Mouse (Mus musculus): Measurements from ENCODE around the gene Krtcap3.
A peak's percentile ranks its signal among the peaks of the same experiment; 100 is the strongest.
"Not testable (repeated sequence)": the region's sequence is repeated elsewhere in the genome, so short reads cannot be mapped to it uniquely, and the experiment has no call there.

Gene Krtcap3

GRCm38 (mm10) chr5:31251541-31252101 is at the start of gene Krtcap3:
TSS of gene Krtcap3 (plus strand) at chr5:31251691.
- no peak for DNase-seq (ENCODE audit: low spot score)

GRCm38 (mm10) chr5:31201742-31202590 is 49.5 kb upstream of the Krtcap3 start, which contains the start of gene Zfp513:
TSS of gene Zfp513 (minus strand) at chr5:31202303.
- DNase-seq (ENCODE audit: low spot score), result peak; percentile 97

- no peak for DNase-seq (ENCODE audit: low spot score)
These were observed 48.6 kb upstream of the Krtcap3 start for GRCm38 (mm10) chr5:31202933-31203332.

- DNase-seq (ENCODE audit: low spot score), result no peak
These were observed 47.6 kb upstream of the Krtcap3 start for GRCm38 (mm10) chr5:31203866-31204265.

GRCm38 (mm10) chr5:31204421-31204820 is 47.1 kb upstream of the Krtcap3 start:
- DNase-seq (ENCODE audit: low spot score), result no peak

GRCm38 (mm10) chr5:31216554-31216953 is 34.9 kb upstream of the Krtcap3 start:
- DNase-seq (ENCODE audit: low spot score), result not testable (repeated sequence)

GRCm38 (mm10) chr5:31218294-31218693 is 33.2 kb upstream of the Krtcap3 start:
- DNase-seq (ENCODE audit: low spot score), result no peak

GRCm38 (mm10) chr5:31219070-31219469 is 32.4 kb upstream of the Krtcap3 start:
- no peak for DNase-seq (ENCODE audit: low spot score)

- no peak for DNase-seq (ENCODE audit: low spot score)
These were observed 32.0 kb upstream of the Krtcap3 start for GRCm38 (mm10) chr5:31219474-31219873.

GRCm38 (mm10) chr5:31219911-31220447 is 31.5 kb upstream of the Krtcap3 start:
- peak; percentile 29 for DNase-seq (ENCODE audit: low spot score)

- peak; percentile 94 for DNase-seq (ENCODE audit: low spot score)
These were observed 30.8 kb upstream of the Krtcap3 start, which contains the start of gene Ppm1g for GRCm38 (mm10) chr5:31220448-31221303. TSS of gene Ppm1g (minus strand) at chr5:31220687.

GRCm38 (mm10) chr5:31221304-31221945 is 30.1 kb upstream of the Krtcap3 start:
- DNase-seq (ENCODE audit: low spot score), result no peak

GRCm38 (mm10) chr5:31222696-31223095 is 28.8 kb upstream of the Krtcap3 start:
- DNase-seq (ENCODE audit: low spot score), result no peak

GRCm38 (mm10) chr5:31226641-31227040 is 24.9 kb upstream of the Krtcap3 start:
- DNase-seq (ENCODE audit: low spot score), result no peak

- DNase-seq (ENCODE audit: low spot score), result peak; percentile 95
These were observed 10.6 kb upstream of the Krtcap3 start, which contains the start of the genes Nrbp1 and Gm9970 for GRCm38 (mm10) chr5:31240637-31241521. TSS of gene Nrbp1 (plus strand) at chr5:31240864. TSS of gene Gm9970 (minus strand) at chr5:31241232.

GRCm38 (mm10) chr5:31241522-31242034 is 9.9 kb upstream of the Krtcap3 start:
- no peak for DNase-seq (ENCODE audit: low spot score)

- DNase-seq (ENCODE audit: low spot score), result no peak
These were observed 9.3 kb upstream of the Krtcap3 start for GRCm38 (mm10) chr5:31242191-31242590.

- no peak for DNase-seq (ENCODE audit: low spot score)
These were observed 775 bp upstream of the Krtcap3 start for GRCm38 (mm10) chr5:31250716-31251115.

GRCm38 (mm10) chr5:31252151-31252550 is 660 bp downstream of the Krtcap3 start:
- DNase-seq (ENCODE audit: low spot score), result no peak
